In genomic region chr13:105047377-105047776, GRCm38 (mm10) we compare ENCODE assay signal across 13 mouse cellular contexts. TPM values are rescaled to one million over a fixed set of nuclear protein-coding genes. Genes with fewer than 3 reads are reported as not detected.
DNase-seq lines count a peak whose midpoint lies in the region; ATAC-seq and TF ChIP-seq lines count a peak whose summit lies in the region.
"Had no signal": no experiment of that assay in that cellular context is flagged by ENCODE, and none has a peak within 500 bp of the region (broad histone marks: within the 10 kb centered on the region; RNA-seq: fewer than 3 reads in every experiment).

No protein-coding gene starts in this region.

- no peak overlapping the region for H3K27ac ChIP-seq in gastrocnemius, adult 2 months
- no peak overlapping the region for H3K27ac ChIP-seq in lung, embryonic 14.5 days (ENCODE audit: low read depth)
- H3K27ac ChIP-seq in intestine, embryonic 15.5 days, result no peak overlapping the region
- no peak overlapping the region for H3K27ac ChIP-seq in stomach, embryonic 16.5 days (ENCODE audit: low read length)
- H3K27ac ChIP-seq: liver, embryonic 14.5 days had no signal

- WGBS in lung, embryonic 14.5 days, result 40% methylated on average over 9 of the region's 9 CpGs
- 44% methylated on average over 9 of the region's 9 CpGs for WGBS in intestine, embryonic 15.5 days
- 46% methylated on average over 9 of the region's 9 CpGs for WGBS in stomach, embryonic 16.5 days

- peak overlapping the region; percentile 31; the same call in 1 of the 2 replicates for H3K4me2 ChIP-seq in lung, embryonic 14.5 days
- peak overlapping the region; percentile 28 for H3K4me2 ChIP-seq in intestine, embryonic 15.5 days (replicated peaks)
- H3K4me2 ChIP-seq in stomach, embryonic 16.5 days (ENCODE audit: low read depth, low read length), result peak overlapping the region; percentile 32; the same call in 1 of the 2 replicates

- peak overlapping the region; percentile 43 for H3K4me3 ChIP-seq in gastrocnemius, adult 2 months
- 0 out of 2 replicates have a peak overlapping the region, but pooled peaks have one; percentile 2 for H3K4me3 ChIP-seq in lung, embryonic 14.5 days (ENCODE audit: low read depth, low read length)
- H3K4me3 ChIP-seq in intestine, embryonic 15.5 days (replicated peaks), result no peak overlapping the region
- H3K4me3 ChIP-seq in stomach, embryonic 16.5 days (replicated peaks; ENCODE audit: low read length), result no peak overlapping the region

- no peaks in the 10 kb centered on the region for H3K27me3 ChIP-seq in lung, embryonic 14.5 days (ENCODE audit: insufficient read depth, low read length)
- H3K27me3 ChIP-seq in intestine, embryonic 15.5 days (replicated peaks), result no peaks in the 10 kb centered on the region
- no peaks in the 10 kb centered on the region for H3K27me3 ChIP-seq in stomach, embryonic 16.5 days (ENCODE audit: control insufficient read depth, insufficient read depth, low read length)

- no peak for ATAC-seq in lung, embryonic 14.5 days (ENCODE audit: insufficient read depth)
- no peak for ATAC-seq in intestine, embryonic 15.5 days
- no peak for ATAC-seq in stomach, embryonic 16.5 days (ENCODE audit: insufficient read depth, low FRiP score)
- ATAC-seq in activated CD4-positive, CD25-positive, alpha-beta regulatory T cell, adult 4 months, result no peak

- no peak for DNase-seq in gastrocnemius, adult 2 months
- DNase-seq in gastrocnemius, adult 8-10 months (ENCODE audit: low spot score in 2 of 2), result no peak
- peak; percentile 14 for DNase-seq in lung, embryonic 14.5 days
- DNase-seq in lung, postnatal 14 days, result no peak
- DNase-seq in layer of hippocampus, adult 18-20 months (ENCODE audit: low spot score in 2 of 2), result no peak
- DNase-seq: embryo, embryonic 11 days; kidney, postnatal 36 days; thymus, adult 2 months had no signal

- no peak for TF ChIP-seq CTCF in gastrocnemius, adult 2 months (IDR thresholded peaks at IDR 0.05)
- TF ChIP-seq CTCF in lung, embryonic 14.5 days (IDR thresholded peaks at IDR 0.05; ENCODE audit: low read depth), result no peak

- H3K36me3 ChIP-seq in lung, embryonic 14.5 days (ENCODE audit: insufficient read depth), result no peaks in the 10 kb centered on the region
- no peaks in the 10 kb centered on the region for H3K36me3 ChIP-seq in intestine, embryonic 15.5 days
- no peaks in the 10 kb centered on the region for H3K36me3 ChIP-seq in stomach, embryonic 16.5 days (ENCODE audit: control insufficient read depth, insufficient read depth, low read length)

- intact Hi-C loops in gastrocnemius, adult 2 months (cut with DNase I), result no loop called here

- H3K4me1 ChIP-seq in lung, embryonic 14.5 days (ENCODE audit: insufficient read depth), result no peaks in the 10 kb centered on the region
- no peaks in the 10 kb centered on the region for H3K4me1 ChIP-seq in intestine, embryonic 15.5 days (replicated peaks)
- H3K4me1 ChIP-seq in stomach, embryonic 16.5 days (ENCODE audit: control insufficient read depth, insufficient read depth, low read length), result no peaks in the 10 kb centered on the region

- H3K9me3 ChIP-seq in lung, embryonic 14.5 days (ENCODE audit: low read depth, low read length), result no peaks in the 10 kb centered on the region
- no peaks in the 10 kb centered on the region for H3K9me3 ChIP-seq in intestine, embryonic 15.5 days
- H3K9me3 ChIP-seq in stomach, embryonic 16.5 days (replicated peaks; ENCODE audit: control insufficient read depth, low read length), result no peaks in the 10 kb centered on the region

- H3K9ac ChIP-seq in lung, embryonic 14.5 days, result no peak overlapping the region
- H3K9ac ChIP-seq in intestine, embryonic 15.5 days, result no peak overlapping the region
- no peak overlapping the region for H3K9ac ChIP-seq in stomach, embryonic 16.5 days (ENCODE audit: low read length)
- H3K9ac ChIP-seq: liver, embryonic 14.5 days had no signal

RNA-seq across cellular contexts. Expression of gene Rgs7bp, which starts 7.4 kb away (rescaled TPM):
- total RNA-seq in gastrocnemius, adult 2 months (2021), result under 1 TPM; 0.48 to 0.70 TPM
- under 1 TPM; 0.61 to 0.80 (median 0.68) TPM for total RNA-seq in gastrocnemius, adult 8-10 months (2022)
- polyA plus RNA-seq in lung, embryonic 14.5 days (2014; fragmentation: Nextera tagmentation; extraction: Ambion mirVana), result 0.81 and 0.83 TPM in 2 replicates
- 2.5 and 2.9 TPM in 2 replicates for polyA plus RNA-seq in intestine, embryonic 15.5 days (2015; fragmentation: Nextera tagmentation; extraction: Ambion mirVana)
- 1.9 TPM in 2 replicates for polyA plus RNA-seq in stomach, embryonic 16.5 days (2015; fragmentation: Nextera tagmentation; extraction: Ambion mirVana)
- 100 to 1,000 TPM; 150 to 153 TPM for total RNA-seq in layer of hippocampus, adult 18-20 months (2021)
- not detected for polyA plus RNA-seq in activated CD4-positive, CD25-positive, alpha-beta regulatory T cell, adult 4 months (2017; shearing (Covaris generic))

RNA-seq across cellular contexts. Expression of gene 4933425L06Rik, which starts 34.5 kb away (rescaled TPM):
- not detected for total RNA-seq in gastrocnemius, adult 2 months (2021)
- total RNA-seq in gastrocnemius, adult 8-10 months (2022), result not detected
- not detected in 2 replicates for polyA plus RNA-seq in lung, embryonic 14.5 days (2014; fragmentation: Nextera tagmentation; extraction: Ambion mirVana)
- polyA plus RNA-seq in intestine, embryonic 15.5 days (2015; fragmentation: Nextera tagmentation; extraction: Ambion mirVana), result not detected in 2 replicates
- polyA plus RNA-seq in stomach, embryonic 16.5 days (2015; fragmentation: Nextera tagmentation; extraction: Ambion mirVana), result not detected in 2 replicates
- not detected for total RNA-seq in layer of hippocampus, adult 18-20 months (2021)
- not detected for polyA plus RNA-seq in activated CD4-positive, CD25-positive, alpha-beta regulatory T cell, adult 4 months (2017; shearing (Covaris generic))
- total RNA-seq: gastrocnemius, adult 18-20 months had no signal
- polyA plus RNA-seq: liver, embryonic 14.5 days; thymus, adult 2 months had no signal

Comparison
In these comparisons a context has a peak if more than half of its experiments do, and no peak if none do; other contexts are left out.
1. H3K4me3 ChIP-seq: peak in gastrocnemius, adult 2 months (single experiment) and lung, embryonic 14.5 days (single experiment); none in intestine, embryonic 15.5 days (single experiment) and stomach, embryonic 16.5 days (single experiment).
2. Peak in every context shown above with its lines, with median percentiles within 50 percentile points of each other: H3K4me2 ChIP-seq.